ENCODE assay signal across 13 mouse cellular contexts in the genomic region with DNA sequence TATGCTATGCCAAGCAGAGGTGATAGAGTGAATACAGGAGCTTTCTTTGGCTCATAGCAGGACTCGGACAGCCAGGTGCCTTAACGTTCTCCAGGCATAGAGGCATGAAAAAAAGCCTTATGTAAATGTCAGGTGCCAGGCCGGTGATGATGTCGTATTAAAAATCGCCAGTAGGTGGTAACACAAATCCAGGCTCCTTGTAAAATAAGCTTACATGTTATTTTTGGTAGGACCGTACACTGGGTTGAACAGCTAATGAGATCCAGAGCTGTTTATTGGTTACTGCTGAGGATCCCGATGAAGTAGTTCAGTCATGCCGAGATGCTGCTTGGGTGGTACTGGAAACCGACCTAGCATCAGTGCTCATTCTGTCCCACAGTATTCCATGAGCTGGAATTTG.
DNase-seq lines count a peak whose midpoint lies in the region; ATAC-seq lines count a peak whose summit lies in the region.
"Had no signal": no experiment of that assay in that cellular context is flagged by ENCODE, and none has a peak within 500 bp of the region (broad histone marks: within the 10 kb centered on the region; RNA-seq: fewer than 3 reads in every experiment).

No protein-coding gene starts in this region.

- no peak overlapping the region for H3K4me3 ChIP-seq in limb, embryonic 12.5 days (replicated peaks)
- H3K4me3 ChIP-seq in midbrain, embryonic 11.5 days (ENCODE audit: low read depth, low read length), result no peak overlapping the region
- H3K4me3 ChIP-seq: embryonic facial prominence, embryonic 15.5 days had no signal

- peaks cover 22% of the 10 kb centered on the region for H3K4me1 ChIP-seq in limb, embryonic 12.5 days (replicated peaks)
- H3K4me1 ChIP-seq in midbrain, embryonic 11.5 days (ENCODE audit: control insufficient read depth, insufficient read depth, low read length), result no peaks in the 10 kb centered on the region
- H3K4me1 ChIP-seq: embryonic facial prominence, embryonic 15.5 days had no signal

- H3K27ac ChIP-seq in limb, embryonic 12.5 days, result no peak overlapping the region
- no peak overlapping the region for H3K27ac ChIP-seq in midbrain, embryonic 11.5 days (ENCODE audit: low read depth, low read length)
- H3K27ac ChIP-seq: embryonic facial prominence, embryonic 15.5 days had no signal

- DNase-seq in heart, postnatal 10 days, result peak; percentile 3
- DNase-seq in heart, postnatal 4 days, result no peak
- peak; percentile 36 for DNase-seq in CD4-positive helper T cell, adult 2 months (ENCODE audit: low read depth, low spot score)
- no peak for DNase-seq in midbrain, embryonic 11.5 days (ENCODE audit: low spot score, missing footprints)
- no peak for DNase-seq in ovary, postnatal 36 days (ENCODE audit: low spot score)
- no peak for DNase-seq in urinary bladder, postnatal 10 days (ENCODE audit: low spot score)
- DNase-seq: cerebellum, adult 18-20 months; left cerebral cortex, postnatal 4 days; right cerebral cortex, adult 18-20 months had no signal

- H3K4me2 ChIP-seq in limb, embryonic 12.5 days, result peak overlapping the region; percentile 18; the same call in 1 of the 2 replicates
- no peak overlapping the region for H3K4me2 ChIP-seq in midbrain, embryonic 11.5 days
- H3K4me2 ChIP-seq: embryonic facial prominence, embryonic 15.5 days had no signal

- H3K9me3 ChIP-seq in limb, embryonic 12.5 days, result no peaks in the 10 kb centered on the region
- H3K9me3 ChIP-seq in midbrain, embryonic 11.5 days (ENCODE audit: control insufficient read depth, low read length), result no peaks in the 10 kb centered on the region
- H3K9me3 ChIP-seq: embryonic facial prominence, embryonic 15.5 days; G1E had no signal

- ATAC-seq in activated CD4-positive, CD25-positive, alpha-beta regulatory T cell, adult 4 months, result peak; percentile 54
- ATAC-seq in limb, embryonic 12.5 days (ENCODE audit: insufficient number of reproducible peaks, insufficient read depth, low FRiP score, low TSS enrichment, low read depth), result 0 out of 2 replicates have a peak, but pooled peaks have one; percentile 37
- no peak for ATAC-seq in midbrain, embryonic 11.5 days (ENCODE audit: low FRiP score)

- H3K36me3 ChIP-seq in limb, embryonic 12.5 days, result no peaks in the 10 kb centered on the region
- H3K36me3 ChIP-seq in midbrain, embryonic 11.5 days (ENCODE audit: control insufficient read depth, insufficient read depth, low read length), result no peaks in the 10 kb centered on the region
- H3K36me3 ChIP-seq: embryonic facial prominence, embryonic 15.5 days; G1E had no signal

- intact Hi-C loops in heart, postnatal 10 days (cut with DNase I), result no loop called here

- WGBS in limb, embryonic 12.5 days, result 20% methylated on average over 9 of the region's 9 CpGs
- 81% methylated on average over 9 of the region's 9 CpGs for WGBS in midbrain, embryonic 11.5 days

- no peak overlapping the region for H3K9ac ChIP-seq in limb, embryonic 12.5 days (replicated peaks)
- no peak overlapping the region for H3K9ac ChIP-seq in midbrain, embryonic 11.5 days (ENCODE audit: low read length)
- H3K9ac ChIP-seq: embryonic facial prominence, embryonic 15.5 days had no signal

- H3K27me3 ChIP-seq in limb, embryonic 12.5 days, result peaks cover 26% of the 10 kb centered on the region
- H3K27me3 ChIP-seq in midbrain, embryonic 11.5 days (ENCODE audit: control insufficient read depth, insufficient read depth, low read length), result no peaks in the 10 kb centered on the region
- H3K27me3 ChIP-seq: embryonic facial prominence, embryonic 15.5 days had no signal

Comparison
In these comparisons a context has a peak if more than half of its experiments do, and no peak if none do; other contexts are left out.
1. DNase-seq: peak in heart, postnatal 10 days (2 of 2) and CD4-positive helper T cell, adult 2 months (single experiment); none in heart, postnatal 4 days (single experiment), midbrain, embryonic 11.5 days (single experiment), ovary, postnatal 36 days (single experiment) and urinary bladder, postnatal 10 days (single experiment).